Mouse (Mus musculus): ENCODE measurements around the gene Cd24a. TPM values are rescaled to one million over a fixed set of nuclear protein-coding genes. Genes with fewer than 3 reads are reported as not detected.

Gene Cd24a
- polyA plus RNA-seq, 1 experiment: 418 TPM

DNA sequence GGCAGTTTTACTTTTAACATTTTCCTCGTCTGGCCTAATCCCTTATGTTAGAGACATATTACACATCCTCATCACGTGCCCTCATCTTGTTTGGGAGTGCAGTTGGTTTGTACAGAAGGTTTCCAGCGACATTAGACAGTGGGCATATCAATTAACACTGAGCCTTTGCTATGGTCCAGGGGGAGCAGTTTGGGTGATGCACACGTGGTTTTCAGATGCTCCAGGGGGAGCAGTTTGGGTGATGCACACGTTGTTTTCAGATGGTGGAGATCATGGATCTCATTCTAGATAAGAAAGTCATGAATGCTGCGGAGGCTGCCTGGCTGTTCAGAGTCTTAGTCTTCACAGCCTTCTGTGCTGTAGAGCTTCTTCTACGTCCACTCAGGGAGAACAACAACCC is 27.8 kb downstream of the Cd24a start:
- WGBS: 84% methylated on average over 7 of the region's 7 CpGs
- TF ChIP-seq POLR2A (IDR thresholded peaks at IDR 0.05; ENCODE audit: low read depth, low read length): no peak
- no peak for TF ChIP-seq CTCF (IDR thresholded peaks at IDR 0.05; ENCODE audit: extremely low read depth, insufficient read depth, insufficient read length, insufficient replicate concordance)
- H3K27ac ChIP-seq (ENCODE audit: insufficient read depth, low read length): no peak overlapping the region

DNA sequence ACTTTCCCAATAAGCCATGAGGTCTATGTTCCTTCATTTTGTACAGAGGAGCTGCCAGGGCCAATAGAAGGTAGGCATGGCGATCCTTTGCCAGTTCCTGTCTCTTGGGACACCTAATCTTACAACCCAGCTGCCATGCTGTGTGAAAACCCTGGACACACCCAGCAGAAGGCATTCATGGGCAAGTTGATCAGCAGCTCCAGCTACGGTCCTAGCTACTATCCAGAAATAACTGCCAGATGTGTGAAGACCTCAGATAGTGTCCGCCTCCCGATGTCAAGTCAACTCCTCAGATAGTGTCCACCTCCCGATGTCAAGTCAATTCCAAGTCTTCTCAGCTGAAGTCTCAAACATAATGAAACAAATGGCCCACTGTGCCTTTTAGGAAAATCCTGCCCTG is 31.4 kb downstream of the Cd24a start:
- Histone ChIP-seq H3K27ac (ENCODE audit: insufficient read depth, low read length) (no peak overlapping the region), H3K4me3 (ENCODE audit: extremely low read depth, insufficient read depth, insufficient read length) (no peak overlapping the region), H3K4me1 (ENCODE audit: control insufficient read depth, insufficient read depth, insufficient read length) (no peaks in the 10 kb centered on the region; the same call in 1 of the 2 replicates), H3K36me3 (ENCODE audit: control insufficient read depth, insufficient read depth, low read length) (no peaks in the 10 kb centered on the region), H3K27me3 (ENCODE audit: control insufficient read depth, insufficient read depth, low read length) (no peaks in the 10 kb centered on the region)
- 82% methylated on average over 5 of the region's 5 CpGs for WGBS
- TF ChIP-seq POLR2A (IDR thresholded peaks at IDR 0.05; ENCODE audit: low read depth, low read length): no peak
- no peak for TF ChIP-seq CTCF (IDR thresholded peaks at IDR 0.05; ENCODE audit: extremely low read depth, insufficient read depth, insufficient read length, insufficient replicate concordance)
- DNase-seq (ENCODE audit: low read depth in 1 of 2, low spot score in 2 of 2): no peak

More for the DNA sequence above, 27.8 kb downstream of the Cd24a start:
- Histone ChIP-seq H3K4me3 (ENCODE audit: extremely low read depth, insufficient read depth, insufficient read length) (no peak overlapping the region), H3K27me3 (ENCODE audit: control insufficient read depth, insufficient read depth, low read length) (no peaks in the 10 kb centered on the region), H3K36me3 (ENCODE audit: control insufficient read depth, insufficient read depth, low read length) (no peaks in the 10 kb centered on the region), H3K4me1 (ENCODE audit: control insufficient read depth, insufficient read depth, insufficient read length) (no peaks in the 10 kb centered on the region; the same call in 1 of the 2 replicates)
- no peak for DNase-seq (ENCODE audit: low read depth in 1 of 2, low spot score in 2 of 2)

DNA sequence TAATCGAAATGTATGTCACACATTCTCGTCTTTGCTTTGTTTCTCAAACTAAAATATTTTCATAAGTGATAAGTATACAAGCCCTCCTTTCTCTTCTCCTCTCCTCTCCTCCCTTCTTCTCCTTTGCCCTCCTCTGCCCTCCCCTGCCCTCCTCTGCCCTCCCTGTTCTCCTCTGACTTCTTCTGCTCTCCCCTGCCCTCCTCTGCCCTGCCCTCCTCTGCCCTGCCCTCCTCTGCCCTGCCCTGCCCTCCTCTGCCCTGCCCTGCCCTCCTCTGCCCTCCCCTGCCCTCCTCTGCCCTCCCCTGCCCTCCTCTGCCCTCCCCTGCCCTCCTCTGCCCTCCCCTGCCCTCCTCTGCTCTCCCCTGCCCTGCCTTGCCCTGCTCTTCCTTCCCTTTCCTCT is 31.9 kb downstream of the Cd24a start:
- no peak overlapping the region for H3K4me3 ChIP-seq (ENCODE audit: extremely low read depth, insufficient read depth, insufficient read length)

GRCm38 (mm10) chr10:43611081-43611480 is 33.0 kb downstream of the Cd24a start:
- no peak for DNase-seq (ENCODE audit: low read depth in 1 of 2, low spot score in 2 of 2)
- TF ChIP-seq POLR2A (IDR thresholded peaks at IDR 0.05; ENCODE audit: low read depth, low read length) (no peak), CTCF (IDR thresholded peaks at IDR 0.05; ENCODE audit: extremely low read depth, insufficient read depth, insufficient read length, insufficient replicate concordance) (no peak)
- Histone ChIP-seq H3K27me3 (ENCODE audit: control insufficient read depth, insufficient read depth, low read length) (no peaks in the 10 kb centered on the region), H3K4me3 (ENCODE audit: extremely low read depth, insufficient read depth, insufficient read length) (no peak overlapping the region), H3K27ac (ENCODE audit: insufficient read depth, low read length) (no peak overlapping the region), H3K4me1 (ENCODE audit: control insufficient read depth, insufficient read depth, insufficient read length) (no peaks in the 10 kb centered on the region; the same call in 1 of the 2 replicates), H3K36me3 (ENCODE audit: control insufficient read depth, insufficient read depth, low read length) (no peaks in the 10 kb centered on the region)

More for the DNA sequence above, 31.9 kb downstream of the Cd24a start:
- TF ChIP-seq CTCF (IDR thresholded peaks at IDR 0.05; ENCODE audit: extremely low read depth, insufficient read depth, insufficient read length, insufficient replicate concordance) (no peak), POLR2A (IDR thresholded peaks at IDR 0.05; ENCODE audit: low read depth, low read length) (no peak)
- H3K27me3 ChIP-seq (ENCODE audit: control insufficient read depth, insufficient read depth, low read length): no peaks in the 10 kb centered on the region
- H3K4me1 ChIP-seq (ENCODE audit: control insufficient read depth, insufficient read depth, insufficient read length): no peaks in the 10 kb centered on the region; the same call in 1 of the 2 replicates
- WGBS: 81% methylated on average over 2 of the region's 2 CpGs
- peak overlapping the region; percentile 47; the same call in 1 of the 2 replicates for H3K27ac ChIP-seq (ENCODE audit: insufficient read depth, low read length)
- DNase-seq (ENCODE audit: low read depth in 1 of 2, low spot score in 2 of 2): no peak
- no peaks in the 10 kb centered on the region for H3K36me3 ChIP-seq (ENCODE audit: control insufficient read depth, insufficient read depth, low read length)

DNA sequence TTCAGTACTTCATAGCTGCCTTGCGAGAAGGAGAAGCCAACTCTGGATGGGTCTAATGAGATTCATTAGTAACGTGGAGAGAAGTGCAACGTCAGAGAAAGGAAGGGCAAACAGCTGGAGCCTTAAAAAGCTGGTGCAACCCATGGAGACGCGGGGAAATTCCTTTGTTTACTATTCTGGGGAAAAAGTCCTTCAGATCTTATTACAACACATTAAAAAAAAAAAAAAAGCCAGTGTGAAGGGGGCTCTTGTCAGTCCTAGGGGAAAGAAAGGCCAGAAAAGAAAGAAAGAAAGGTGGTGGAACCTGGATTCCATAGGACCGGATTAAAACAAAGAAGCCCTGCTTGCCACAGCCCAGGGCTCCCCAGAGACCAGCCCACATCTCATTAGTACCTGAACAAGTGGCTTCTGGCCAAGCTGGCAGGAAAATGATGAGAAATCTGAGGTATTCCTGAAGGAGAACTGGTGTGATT is 41.0 kb downstream of the Cd24a start:
- Histone ChIP-seq H3K4me1 (ENCODE audit: control insufficient read depth, insufficient read depth, insufficient read length) (no peaks in the 10 kb centered on the region; the same call in 1 of the 2 replicates), H3K36me3 (ENCODE audit: control insufficient read depth, insufficient read depth, low read length) (no peaks in the 10 kb centered on the region), H3K4me3 (ENCODE audit: extremely low read depth, insufficient read depth, insufficient read length) (no peak overlapping the region), H3K27me3 (ENCODE audit: control insufficient read depth, insufficient read depth, low read length) (no peaks in the 10 kb centered on the region), H3K27ac (ENCODE audit: insufficient read depth, low read length) (no peak overlapping the region)
- no peak for TF ChIP-seq POLR2A (IDR thresholded peaks at IDR 0.05; ENCODE audit: low read depth, low read length)
- TF ChIP-seq CTCF (IDR thresholded peaks at IDR 0.05; ENCODE audit: extremely low read depth, insufficient read depth, insufficient read length, insufficient replicate concordance): no peak
- 73% methylated on average over 6 of the region's 6 CpGs for WGBS
- DNase-seq (ENCODE audit: low read depth in 1 of 2, low spot score in 2 of 2): no peak

- no peak overlapping the region for H3K27ac ChIP-seq (ENCODE audit: insufficient read depth, low read length)
Observed at GRCm38 (mm10) chr10:43619939-43620338, 41.9 kb downstream of the Cd24a start.

GRCm38 (mm10) chr10:43623510-43623909 is 45.4 kb downstream of the Cd24a start:
- H3K27ac ChIP-seq (ENCODE audit: insufficient read depth, low read length): no peak overlapping the region
- no peak overlapping the region for H3K4me3 ChIP-seq (ENCODE audit: extremely low read depth, insufficient read depth, insufficient read length)
- H3K4me1 ChIP-seq (ENCODE audit: control insufficient read depth, insufficient read depth, insufficient read length): no peaks in the 10 kb centered on the region; the same call in 1 of the 2 replicates
- H3K36me3 ChIP-seq (ENCODE audit: control insufficient read depth, insufficient read depth, low read length): no peaks in the 10 kb centered on the region
- no peak for TF ChIP-seq POLR2A (IDR thresholded peaks at IDR 0.05; ENCODE audit: low read depth, low read length)
- TF ChIP-seq CTCF (IDR thresholded peaks at IDR 0.05; ENCODE audit: extremely low read depth, insufficient read depth, insufficient read length, insufficient replicate concordance): no peak
- WGBS: 82% methylated on average over 8 of the region's 8 CpGs
- no peak for DNase-seq (ENCODE audit: low read depth in 1 of 2, low spot score in 2 of 2)
- H3K27me3 ChIP-seq (ENCODE audit: control insufficient read depth, insufficient read depth, low read length): no peaks in the 10 kb centered on the region

More at GRCm38 (mm10) chr10:43619939-43620338, 41.9 kb downstream of the Cd24a start:
- Histone ChIP-seq H3K36me3 (ENCODE audit: control insufficient read depth, insufficient read depth, low read length) (no peaks in the 10 kb centered on the region), H3K4me1 (ENCODE audit: control insufficient read depth, insufficient read depth, insufficient read length) (no peaks in the 10 kb centered on the region; the same call in 1 of the 2 replicates), H3K4me3 (ENCODE audit: extremely low read depth, insufficient read depth, insufficient read length) (no peak overlapping the region), H3K27me3 (ENCODE audit: control insufficient read depth, insufficient read depth, low read length) (no peaks in the 10 kb centered on the region)
- WGBS: 78% methylated on average over 2 of the region's 2 CpGs
- no peak for DNase-seq (ENCODE audit: low read depth in 1 of 2, low spot score in 2 of 2)
- TF ChIP-seq POLR2A (IDR thresholded peaks at IDR 0.05; ENCODE audit: low read depth, low read length): no peak
- no peak for TF ChIP-seq CTCF (IDR thresholded peaks at IDR 0.05; ENCODE audit: extremely low read depth, insufficient read depth, insufficient read length, insufficient replicate concordance)
